Mouse (Mus musculus) lung, postnatal 10 days (tissue): ENCODE measurements at regions not wholly inside any gene's neighbourhood (a gene's known extent, or its start where the extent isn't known, plus 50 kb on each side); places are given as distances from the start of the nearest gene placed in this dataset.

Experiments used
- DNase-seq: peaks from one replicate; pipeline ENCODE4 v3.0.0; 2021

DNA sequence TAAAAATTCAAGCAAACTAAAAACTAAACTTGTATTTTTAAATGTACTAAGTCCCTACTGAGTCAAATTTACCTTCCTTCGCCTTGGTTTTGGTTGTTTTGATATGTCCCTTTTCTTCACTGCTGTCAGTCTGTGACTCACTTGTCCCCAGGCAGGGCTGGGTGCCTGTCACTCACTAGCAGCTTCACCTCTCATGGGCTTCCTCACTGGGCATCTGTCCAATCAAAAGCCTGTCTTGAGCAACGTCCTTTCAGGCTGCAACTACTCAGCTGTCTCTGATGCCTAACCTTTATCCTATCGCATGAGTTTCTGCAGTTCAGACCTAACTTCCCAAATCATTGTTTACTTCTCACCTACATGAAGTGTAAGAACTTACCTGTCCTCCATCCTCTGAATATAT lies 61.2 kb upstream of the Ptchd3 start:
- DNase-seq: peak; percentile 49

DNA sequence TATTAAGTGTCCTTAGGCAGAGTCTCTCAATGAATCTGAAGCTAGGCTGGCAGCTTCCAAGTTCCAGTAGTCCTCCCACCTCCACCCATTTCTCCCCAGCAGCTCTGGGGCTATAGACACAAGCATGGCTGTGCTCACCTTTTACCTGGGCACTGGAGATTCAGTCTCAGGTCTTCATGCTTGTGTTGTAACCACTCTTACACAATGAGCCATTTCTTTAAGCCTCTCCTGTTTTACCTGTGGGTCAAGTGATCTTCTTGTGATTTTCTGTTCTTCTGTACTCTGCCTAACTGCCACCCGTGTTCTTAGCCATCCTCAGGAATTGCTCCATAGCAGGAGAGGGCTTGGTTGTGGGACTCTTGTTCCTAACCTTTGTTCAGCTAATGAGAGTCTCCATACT lies 60.0 kb upstream of the Ptchd3 start:
- no peak for DNase-seq

DNA sequence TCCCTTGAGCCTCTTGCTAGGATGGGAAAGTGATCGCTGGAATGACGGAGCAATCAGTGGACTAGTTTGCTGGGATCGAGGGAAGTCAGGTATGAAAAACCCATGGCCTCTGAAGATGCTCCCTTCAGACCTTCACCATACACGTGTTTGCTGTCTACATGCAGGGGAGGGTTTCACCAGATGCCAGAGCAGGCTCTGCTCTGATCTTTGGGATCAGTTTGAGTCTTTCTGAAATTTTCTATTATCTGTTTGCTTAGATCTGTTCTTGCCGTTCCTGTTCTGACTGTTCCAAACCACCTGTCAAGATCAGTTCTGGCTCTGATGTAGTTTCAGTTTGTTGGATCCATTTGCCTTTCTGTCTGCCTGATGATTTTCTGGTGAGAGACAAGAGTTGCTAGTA lies 53.1 kb upstream of the Ptchd3 start:
- DNase-seq: no peak

DNA sequence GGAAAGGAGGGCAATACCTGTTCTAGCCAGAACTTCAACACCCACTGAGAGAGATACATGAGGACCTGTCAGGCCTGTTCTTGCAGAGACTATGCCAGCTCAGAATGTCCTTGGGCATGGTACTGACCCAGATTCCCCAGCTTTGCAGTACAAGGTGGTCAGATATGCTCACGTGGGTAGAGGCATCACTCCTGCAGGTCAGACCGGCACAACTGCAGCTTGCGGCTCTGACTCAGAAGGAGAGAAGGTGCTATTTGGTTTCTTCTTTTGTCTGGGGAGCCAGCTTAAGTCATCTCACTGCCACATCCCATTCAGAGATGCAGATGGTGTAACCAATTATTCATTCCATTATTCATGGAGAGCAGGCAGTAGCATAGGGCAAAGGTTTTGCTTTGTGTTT lies 52.5 kb upstream of the Ptchd3 start:
- DNase-seq: no peak
